Comparison of ENCODE assay signal across 30 mouse cellular contexts in the genomic region with DNA sequence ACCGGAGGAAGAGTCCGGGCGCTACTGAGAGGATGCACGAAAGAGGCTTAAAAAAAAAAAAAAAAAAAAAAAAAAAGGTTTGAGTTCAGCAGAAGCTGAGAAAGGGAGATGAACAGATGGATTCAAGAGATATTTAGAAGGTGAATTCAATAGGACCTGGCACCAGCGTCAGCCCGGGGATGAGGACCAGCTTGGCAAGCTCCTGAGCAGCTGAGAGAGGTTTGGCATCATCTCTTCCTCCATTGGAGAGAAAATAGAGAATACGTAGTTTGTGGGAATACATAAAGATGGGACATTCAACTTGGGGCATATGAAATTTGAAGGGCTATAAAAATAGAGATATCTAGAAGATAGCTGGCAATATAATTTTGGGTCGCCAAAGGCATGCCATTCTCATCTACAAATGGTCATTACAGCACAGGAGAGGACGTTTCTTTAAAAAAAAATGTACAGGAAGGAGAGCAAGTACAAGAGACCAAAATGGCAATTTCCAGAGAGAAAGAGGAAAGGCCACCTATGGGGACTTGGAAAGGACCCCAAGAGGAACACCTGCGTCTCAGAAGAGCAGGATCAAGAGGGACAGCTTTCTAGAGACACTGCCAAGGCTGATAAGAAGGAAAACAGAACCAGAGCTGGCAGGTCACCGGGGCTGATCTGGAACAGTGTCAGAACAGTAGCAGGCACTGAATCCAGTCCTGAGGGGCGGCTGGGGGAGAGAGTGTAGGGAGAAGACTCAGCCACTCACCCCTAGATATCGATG. TPM values are rescaled to one million over a fixed set of nuclear protein-coding genes. Genes with fewer than 3 reads are reported as not detected.
DNase-seq lines count a peak whose midpoint lies in the region; ATAC-seq and TF ChIP-seq lines count a peak whose summit lies in the region.
"Had no signal": no experiment of that assay in that cellular context is flagged by ENCODE, and none has a peak within 500 bp of the region (broad histone marks: within the 10 kb centered on the region; RNA-seq: fewer than 3 reads in every experiment).

No protein-coding gene starts in this region.

- H3K27ac ChIP-seq in midbrain, postnatal 0 days (ENCODE audit: low read depth, low read length) = no peak overlapping the region
- H3K27ac ChIP-seq in midbrain, embryonic 13.5 days = no peak overlapping the region
- H3K27ac ChIP-seq in thymus, adult 2 months (ENCODE audit: control insufficient read depth, insufficient read depth, low read length) = no peak overlapping the region
- H3K27ac ChIP-seq: forebrain, embryonic 12.5 days; hindbrain, embryonic 14.5 days; left cerebral cortex, adult 2 months; liver, embryonic 12.5 days; midbrain, embryonic 12.5 days had no signal

- peaks cover 41% of the 10 kb centered on the region for H3K27me3 ChIP-seq in midbrain, postnatal 0 days (ENCODE audit: insufficient read depth, low read length)
- peaks cover 57% of the 10 kb centered on the region for H3K27me3 ChIP-seq in midbrain, embryonic 13.5 days
- H3K27me3 ChIP-seq in thymus, adult 2 months (ENCODE audit: control insufficient read depth, insufficient read depth, low read length) = peaks cover 7% of the 10 kb centered on the region; the same call in 1 of the 2 replicates

- H3K9ac ChIP-seq in midbrain, postnatal 0 days (replicated peaks; ENCODE audit: low read length, poor library complexity, severe bottlenecking) = no peak overlapping the region
- H3K9ac ChIP-seq in midbrain, embryonic 13.5 days (replicated peaks) = no peak overlapping the region
- H3K9ac ChIP-seq: forebrain, embryonic 12.5 days; heart, embryonic 12.5 days; hindbrain, embryonic 14.5 days; liver, embryonic 12.5 days; liver, postnatal 0 days; midbrain, embryonic 12.5 days had no signal

- no peaks in the 10 kb centered on the region for H3K36me3 ChIP-seq in midbrain, postnatal 0 days (ENCODE audit: insufficient read depth, low read length)
- no peaks in the 10 kb centered on the region for H3K36me3 ChIP-seq in midbrain, embryonic 13.5 days
- no peaks in the 10 kb centered on the region for H3K36me3 ChIP-seq in thymus, adult 2 months (ENCODE audit: control insufficient read depth, insufficient read depth, low read length)
- H3K36me3 ChIP-seq: forebrain, embryonic 12.5 days; heart, embryonic 12.5 days; liver, embryonic 12.5 days; midbrain, embryonic 12.5 days had no signal

- no peak for TF ChIP-seq POLR2A in thymus, adult 2 months (IDR thresholded peaks at IDR 0.05; ENCODE audit: control insufficient read depth, extremely low read depth, insufficient read depth, low read length, poor library complexity)

- no peaks in the 10 kb centered on the region for H3K9me3 ChIP-seq in midbrain, postnatal 0 days (ENCODE audit: low read length)
- no peaks in the 10 kb centered on the region for H3K9me3 ChIP-seq in midbrain, embryonic 13.5 days
- H3K9me3 ChIP-seq: forebrain, embryonic 12.5 days; heart, embryonic 12.5 days; liver, embryonic 12.5 days; midbrain, embryonic 12.5 days had no signal

- no peak for ATAC-seq in midbrain, postnatal 0 days (ENCODE audit: low FRiP score)
- no peak for ATAC-seq in midbrain, embryonic 13.5 days
- ATAC-seq: intestine, postnatal 0 days; liver, embryonic 12.5 days; liver, postnatal 0 days had no signal

- WGBS in midbrain, postnatal 0 days = 60% methylated on average over 13 of the region's 13 CpGs
- WGBS in midbrain, embryonic 13.5 days = 71% methylated on average over 13 of the region's 13 CpGs
- 72% methylated on average over 13 of the region's 13 CpGs for WGBS in thymus, adult 2 months

- TF ChIP-seq CTCF in midbrain, postnatal 0 days (IDR thresholded peaks at IDR 0.05) = no peak
- no peak for TF ChIP-seq CTCF in thymus, adult 2 months (IDR thresholded peaks at IDR 0.05; ENCODE audit: borderline replicate concordance, control insufficient read depth, extremely low read depth, insufficient read depth, low read length, poor library complexity)

- no peak overlapping the region for H3K4me2 ChIP-seq in midbrain, postnatal 0 days (ENCODE audit: low read depth, low read length, poor library complexity, severe bottlenecking)
- no peak overlapping the region for H3K4me2 ChIP-seq in midbrain, embryonic 13.5 days (replicated peaks)
- H3K4me2 ChIP-seq: forebrain, embryonic 12.5 days; heart, embryonic 12.5 days; hindbrain, embryonic 14.5 days; liver, embryonic 12.5 days; midbrain, embryonic 12.5 days had no signal

- no peak overlapping the region for H3K4me3 ChIP-seq in midbrain, postnatal 0 days (ENCODE audit: low read depth, low read length)
- H3K4me3 ChIP-seq in midbrain, embryonic 13.5 days (replicated peaks) = no peak overlapping the region
- no peak overlapping the region for H3K4me3 ChIP-seq in thymus, adult 2 months (ENCODE audit: control insufficient read depth, insufficient read depth, low read length)
- H3K4me3 ChIP-seq: erythroblast, embryonic 14.5 days; forebrain, embryonic 12.5 days; heart, embryonic 12.5 days; left cerebral cortex, adult 2 months; liver, embryonic 12.5 days; midbrain, embryonic 12.5 days had no signal

- DNase-seq in midbrain, postnatal 0 days (ENCODE audit: low spot score) = peak; percentile 49
- DNase-seq in cerebellum, adult 11 months = peak; percentile 85
- peak; percentile 85 for DNase-seq in cerebellum, adult 8-10 months
- DNase-seq in cerebellum, postnatal 25 days = peak; percentile 88
- DNase-seq in urinary bladder, postnatal 4 days (ENCODE audit: low spot score in 2 of 2) = no peak
- no peak for DNase-seq in adipocyte (ENCODE audit: low spot score)
- DNase-seq in thymus, adult 2 months = no peak
- DNase-seq: adrenal gland, adult 8-10 months; B cell, adult 2 months; gastrocnemius, postnatal 25 days; heart, adult 18-20 months; heart, postnatal 4 days; kidney, postnatal 14 days; liver, postnatal 0 days; lung, postnatal 36 days; right cerebral cortex, adult 18-20 months; right cerebral cortex, postnatal 4 days; thymus, postnatal 4 days had no signal

- H3K4me1 ChIP-seq in midbrain, postnatal 0 days (ENCODE audit: insufficient read depth, low read length) = peaks cover 5% of the 10 kb centered on the region
- H3K4me1 ChIP-seq in midbrain, embryonic 13.5 days (replicated peaks) = peaks cover 21% of the 10 kb centered on the region
- no peaks in the 10 kb centered on the region for H3K4me1 ChIP-seq in thymus, adult 2 months (replicated peaks; ENCODE audit: control insufficient read depth, insufficient read depth, low read length)

RNA-seq across cellular contexts. Expression of a gene that starts 3.8 kb away (rescaled TPM):
- 0.14 and 0.16 TPM in 2 replicates for total RNA-seq in midbrain, postnatal 0 days (2014; rRNA removed)
- 0.06 TPM in 1 of 2 replicates, not detected in the other for polyA plus RNA-seq in midbrain, postnatal 0 days (2015; fragmentation: Nextera tagmentation; extraction: Ambion mirVana)
- polyA plus RNA-seq in midbrain, embryonic 13.5 days (2015; fragmentation: Nextera tagmentation; extraction: Ambion mirVana) = 0.06 TPM in 1 of 2 replicates, not detected in the other
- polyA plus RNA-seq in thymus, adult 2 months (2012; rRNA removed) = 0.65 and 0.82 TPM in 2 replicates
- total RNA-seq: gastrocnemius, postnatal 25 days; megakaryocyte, adult 5-6 weeks had no signal
- polyA plus RNA-seq: heart, postnatal 0 days; hindbrain, embryonic 14.5 days; spleen, adult 2 months had no signal

RNA-seq across cellular contexts. Expression of a gene that starts 44.6 kb away (rescaled TPM):
- 95.9 and 100 TPM in 2 replicates for total RNA-seq in midbrain, postnatal 0 days (2014; rRNA removed)
- polyA plus RNA-seq in midbrain, postnatal 0 days (2015; fragmentation: Nextera tagmentation; extraction: Ambion mirVana) = 87.7 and 96.0 TPM in 2 replicates
- 172 and 173 TPM in 2 replicates for polyA plus RNA-seq in midbrain, embryonic 13.5 days (2015; fragmentation: Nextera tagmentation; extraction: Ambion mirVana)
- 39.0 and 48.9 TPM in 2 replicates for polyA plus RNA-seq in thymus, adult 2 months (2012; rRNA removed)

Comparison
In these comparisons a context has a peak if more than half of its experiments do, and no peak if none do; other contexts are left out.
1. DNase-seq: peak in midbrain, postnatal 0 days (single experiment), cerebellum, adult 11 months (single experiment), cerebellum, adult 8-10 months (single experiment) and cerebellum, postnatal 25 days (2 of 2); none in urinary bladder, postnatal 4 days (0 of 2), adipocyte (single experiment) and thymus, adult 2 months (single experiment).